Mouse (Mus musculus): ENCODE measurements at regions not wholly inside any gene's neighbourhood (a gene's known extent, or its start where the extent isn't known, plus 50 kb on each side); places are given as distances from the start of the nearest gene placed in this dataset.

DNA sequence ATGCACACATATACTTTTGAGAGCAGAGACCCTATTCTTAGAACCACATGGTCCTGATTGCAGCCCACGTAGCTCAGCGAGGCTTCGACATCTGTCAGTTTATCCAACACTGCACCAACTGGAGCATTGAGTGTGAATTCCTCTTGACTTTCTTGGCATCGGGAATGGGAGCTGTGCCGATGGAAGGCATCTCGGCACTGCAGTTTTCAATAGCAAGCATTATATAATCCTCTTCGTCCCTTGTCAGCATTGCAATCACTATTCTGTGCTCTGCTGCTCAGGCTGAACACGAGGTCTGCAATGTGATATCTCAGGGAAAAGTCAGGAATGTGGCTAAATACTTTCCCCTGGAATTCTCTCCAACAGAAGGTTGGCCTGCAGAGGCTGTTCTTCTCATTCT lies 224.6 kb downstream of the Lnpk start:
- DNase-seq (ENCODE audit: low spot score), result no peak

- no peak for DNase-seq (ENCODE audit: low spot score)
Observed at GRCm38 (mm10) chr2:74349809-74350208, 229.4 kb downstream of the Lnpk start.

- no peak for DNase-seq (ENCODE audit: low spot score)
Observed at GRCm38 (mm10) chr2:74306301-74306700, 272.9 kb downstream of the Lnpk start.

DNA sequence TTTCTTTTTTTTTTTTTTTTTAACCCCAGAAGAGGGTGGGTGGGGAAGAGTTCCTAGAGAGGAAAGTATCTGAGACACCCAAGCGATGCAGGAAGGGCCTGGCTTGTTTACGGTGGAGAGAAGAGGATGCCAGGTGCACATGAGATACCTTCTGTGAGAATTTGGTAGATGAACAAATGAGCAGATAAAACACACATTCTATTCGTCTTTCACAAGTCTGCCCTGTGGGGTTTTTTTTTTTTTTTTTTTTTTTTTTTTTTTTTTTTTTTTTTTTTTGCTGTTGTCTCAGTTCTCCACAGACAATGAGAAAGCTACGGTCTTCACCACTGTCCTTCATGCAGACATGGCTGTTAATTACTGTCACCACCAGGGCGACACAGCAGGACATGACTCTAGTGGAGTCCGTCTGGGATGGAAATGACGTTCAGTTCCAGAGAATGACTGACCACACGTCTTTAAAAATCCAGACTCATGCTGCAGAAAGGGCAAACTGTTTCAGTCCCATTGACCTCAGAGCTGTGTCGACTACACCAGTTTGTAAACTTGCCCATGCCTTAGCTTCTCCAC lies 278.3 kb downstream of the Lnpk start:
- DNase-seq (ENCODE audit: low spot score), result no peak

- DNase-seq (ENCODE audit: low spot score), result peak; percentile 45
Observed at GRCm38 (mm10) chr2:74300366-74300791, 278.9 kb downstream of the Lnpk start.

GRCm38 (mm10) chr2:74292641-74293040 lies 286.6 kb downstream of the Lnpk start:
- DNase-seq (ENCODE audit: low spot score), result no peak

GRCm38 (mm10) chr2:74291416-74292396 lies 287.5 kb downstream of the Lnpk start:
- DNase-seq (ENCODE audit: low spot score), result no peak

- no peak for DNase-seq (ENCODE audit: low spot score)
Observed at GRCm38 (mm10) chr2:74285624-74286023, 293.6 kb downstream of the Lnpk start.

DNA sequence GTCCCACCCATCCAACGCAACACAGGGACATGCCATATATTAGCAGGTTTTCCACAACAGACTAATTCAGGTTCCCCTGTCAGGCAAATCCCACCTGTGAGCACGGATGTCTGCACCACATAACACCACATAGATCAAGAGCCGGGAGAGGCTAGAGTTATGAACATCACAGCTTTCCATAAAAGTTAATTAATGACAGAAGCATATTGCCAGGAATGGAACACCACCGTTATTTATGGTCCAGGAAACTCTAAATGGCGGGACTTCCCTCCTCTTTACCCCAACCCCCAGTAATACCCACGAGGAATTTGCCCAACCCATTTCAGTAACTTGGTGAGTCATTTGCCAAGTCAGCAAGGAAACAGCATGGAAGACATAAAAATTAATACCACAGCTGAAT lies 314.3 kb downstream of the Lnpk start:
- DNase-seq (ENCODE audit: low spot score), result no peak

DNA sequence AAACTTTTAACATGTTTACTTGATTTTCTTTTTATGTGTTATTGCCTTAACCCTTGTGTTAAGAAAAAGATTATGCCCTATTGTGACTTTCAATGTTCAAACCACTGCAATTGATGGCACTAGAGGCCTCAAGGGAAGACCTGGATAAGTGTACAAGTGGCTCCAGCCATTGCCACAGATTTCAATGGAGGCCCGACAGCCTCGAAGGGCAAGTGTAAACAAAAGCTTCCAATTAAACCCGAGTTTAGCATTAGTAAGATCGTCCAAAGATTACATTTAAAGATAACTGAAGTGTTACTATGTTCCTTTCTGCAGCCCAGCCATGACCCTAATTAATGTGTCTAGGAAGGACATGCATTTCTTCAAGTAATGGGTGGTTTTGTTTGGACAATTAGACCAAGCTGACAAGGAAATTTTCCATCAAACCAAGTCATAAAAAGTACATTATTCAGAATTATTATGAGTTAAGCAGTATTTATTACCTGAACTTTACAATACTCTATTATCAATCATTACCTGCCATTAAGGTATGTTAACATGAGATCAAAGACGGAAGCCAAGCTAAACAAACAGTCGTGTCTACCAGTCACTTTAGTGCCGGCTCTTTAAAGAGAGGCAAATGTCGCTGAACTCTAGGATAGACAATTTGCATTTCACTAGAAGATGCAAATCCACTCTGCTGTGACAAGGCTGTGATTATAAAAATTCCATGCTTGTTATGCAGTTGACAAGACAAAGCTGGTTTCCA lies 322.0 kb downstream of the Lnpk start:
- DNase-seq (ENCODE audit: low spot score), result no peak

DNA sequence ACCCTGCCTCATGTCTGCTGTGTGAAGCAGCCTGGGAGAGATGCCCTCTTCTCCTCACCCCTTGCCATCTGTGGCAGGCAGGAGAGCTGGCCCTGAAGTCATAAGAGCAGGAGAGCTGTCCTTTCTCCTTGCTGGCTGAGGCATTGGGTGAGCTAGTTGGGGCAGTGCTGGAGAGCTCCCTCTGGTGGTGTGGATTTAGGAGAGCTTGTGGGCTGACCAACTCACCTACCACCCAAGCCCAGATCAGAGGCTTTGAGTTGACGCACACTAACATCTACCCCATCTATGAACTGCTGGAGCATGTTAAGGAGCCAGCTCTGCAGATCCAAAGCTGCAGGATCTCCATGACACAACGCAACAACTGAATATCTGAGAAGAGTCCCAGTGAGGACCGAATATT lies 331.7 kb downstream of the Lnpk start:
- DNase-seq (ENCODE audit: low spot score), result no peak

GRCm38 (mm10) chr2:74246631-74247030 lies 332.6 kb downstream of the Lnpk start:
- DNase-seq (ENCODE audit: low spot score), result no peak

DNA sequence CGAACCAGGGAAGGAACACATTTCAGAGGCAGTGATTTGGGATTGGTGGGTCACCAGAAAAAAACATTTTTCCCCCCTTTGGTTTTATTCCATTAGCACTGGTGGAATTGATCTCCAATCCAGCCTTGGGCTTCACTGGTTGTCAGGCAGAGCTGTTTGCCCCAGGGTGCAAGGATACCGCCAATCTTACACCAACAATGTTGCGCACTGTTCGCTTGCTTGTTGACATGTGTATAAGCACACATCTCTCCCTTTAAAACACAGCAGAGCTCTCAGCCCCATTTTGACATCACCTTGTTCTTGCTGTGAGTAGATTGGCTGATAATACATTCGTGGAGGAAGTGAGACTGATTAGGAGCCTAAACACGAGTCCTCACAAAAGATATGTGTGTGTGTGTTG lies 333.1 kb upstream of the Atp5g3 start:
- DNase-seq (ENCODE audit: low spot score), result no peak

DNA sequence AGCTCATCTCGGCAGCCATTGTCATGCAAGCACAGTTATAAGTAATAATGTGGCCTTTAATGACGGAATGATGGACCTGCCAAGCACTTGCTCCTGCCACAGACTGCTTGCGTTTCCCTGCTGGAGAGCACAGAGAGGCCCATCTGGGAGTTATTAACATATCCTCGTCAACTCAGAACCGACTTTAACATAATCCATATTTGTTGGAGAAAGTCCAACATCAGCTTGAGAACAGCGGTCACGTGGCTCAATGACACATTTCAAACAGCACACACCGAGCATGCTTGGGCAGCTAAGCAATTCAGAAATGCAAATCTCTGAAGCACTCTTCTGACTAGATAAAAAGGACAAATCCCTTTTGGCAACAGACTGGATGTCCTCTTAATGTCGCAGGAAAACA lies 332.7 kb upstream of the Atp5g3 start:
- DNase-seq (ENCODE audit: low spot score), result no peak

- DNase-seq (ENCODE audit: low spot score), result no peak
Observed at GRCm38 (mm10) chr2:74239586-74239985, 328.5 kb upstream of the Atp5g3 start.

DNA sequence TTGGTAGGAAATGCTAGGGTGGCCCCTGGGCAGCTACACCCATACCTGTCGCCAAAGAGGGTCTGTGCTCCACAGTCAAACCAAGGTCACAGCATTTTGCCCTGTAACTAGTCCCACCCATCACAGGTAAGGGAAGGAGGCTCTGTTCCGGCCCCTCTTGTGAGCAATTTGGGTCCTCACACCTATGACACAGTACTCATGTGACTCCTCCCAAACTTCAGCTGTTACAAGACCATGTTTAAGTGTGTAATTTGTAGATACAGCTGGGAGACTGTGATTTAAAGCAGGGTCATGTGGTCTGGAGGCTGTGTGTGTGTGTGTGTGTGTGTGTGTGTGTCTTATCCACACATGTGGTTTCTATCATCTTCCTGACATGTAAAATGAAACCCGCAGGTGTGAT lies 306.3 kb upstream of the Atp5g3 start:
- no peak for DNase-seq (ENCODE audit: low spot score)

DNA sequence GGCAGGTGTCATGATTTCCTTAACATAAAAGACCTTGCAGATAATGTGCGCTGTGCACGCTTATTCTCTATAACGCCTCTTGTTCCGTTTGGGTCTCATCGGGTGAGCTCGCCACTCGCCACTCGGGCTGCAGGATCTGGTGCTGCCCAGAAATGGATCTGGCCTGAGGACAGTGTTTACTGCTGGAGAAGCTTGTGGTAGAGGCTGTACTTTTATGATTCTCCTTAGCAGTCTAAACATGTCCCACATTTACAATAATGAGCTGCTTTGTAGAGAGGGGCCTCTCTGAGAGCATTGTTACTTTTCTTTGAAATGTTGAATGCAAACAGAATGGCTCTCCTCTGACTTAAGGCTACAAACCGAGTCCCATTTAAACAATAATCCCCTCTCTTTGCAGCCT lies 299.1 kb upstream of the Atp5g3 start:
- DNase-seq (ENCODE audit: low spot score), result no peak

DNA sequence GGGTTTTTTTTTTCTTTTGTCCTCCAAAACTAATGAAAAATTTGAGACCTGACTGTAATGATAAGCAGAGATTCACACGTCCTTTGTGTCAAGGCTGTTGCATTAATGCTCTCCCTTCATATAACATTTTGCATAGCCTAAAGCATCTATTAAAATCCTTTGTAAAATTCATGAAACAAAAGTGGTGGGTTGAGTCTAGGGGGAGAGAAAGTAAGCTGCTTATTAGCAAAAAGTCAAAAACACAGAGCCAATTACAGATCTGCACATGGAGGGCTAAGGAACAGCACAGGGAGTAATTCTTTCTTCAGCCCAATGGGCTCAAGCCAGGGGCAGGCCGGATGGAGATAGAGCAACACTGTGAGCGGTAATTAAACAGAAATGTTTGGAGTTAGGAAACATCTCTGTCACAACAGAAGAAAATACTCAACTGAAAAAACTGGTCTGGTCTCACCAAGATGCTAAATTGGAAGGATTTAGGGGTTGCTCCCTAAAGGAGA lies 298.3 kb upstream of the Atp5g3 start:
- no peak for DNase-seq (ENCODE audit: low spot score)

DNA sequence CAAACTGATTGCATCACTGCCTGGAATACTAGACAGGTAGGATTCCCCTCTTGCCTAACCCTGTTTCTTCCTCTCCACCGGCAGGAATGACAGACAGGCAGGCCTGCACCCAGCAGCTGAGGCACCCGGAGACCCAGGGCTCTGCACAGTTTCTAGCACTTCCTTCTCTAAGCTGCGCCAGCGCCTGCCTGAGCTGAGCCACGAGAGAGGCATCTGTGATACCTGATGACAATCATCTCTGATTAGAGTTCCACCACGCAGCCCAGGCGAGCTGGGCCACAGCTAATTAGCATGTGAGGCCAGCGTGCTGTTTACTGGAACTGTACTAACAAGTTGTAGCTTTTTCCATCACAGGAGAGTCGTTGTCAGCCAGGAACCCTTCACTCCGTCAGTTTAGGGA lies 296.3 kb upstream of the Atp5g3 start:
- DNase-seq (ENCODE audit: low spot score), result no peak

- DNase-seq (ENCODE audit: low spot score), result no peak
Observed at GRCm38 (mm10) chr2:74202776-74203175, 291.6 kb upstream of the Atp5g3 start.

- no peak for DNase-seq (ENCODE audit: low spot score)
Observed at GRCm38 (mm10) chr2:74201608-74202323, 290.6 kb upstream of the Atp5g3 start.

DNA sequence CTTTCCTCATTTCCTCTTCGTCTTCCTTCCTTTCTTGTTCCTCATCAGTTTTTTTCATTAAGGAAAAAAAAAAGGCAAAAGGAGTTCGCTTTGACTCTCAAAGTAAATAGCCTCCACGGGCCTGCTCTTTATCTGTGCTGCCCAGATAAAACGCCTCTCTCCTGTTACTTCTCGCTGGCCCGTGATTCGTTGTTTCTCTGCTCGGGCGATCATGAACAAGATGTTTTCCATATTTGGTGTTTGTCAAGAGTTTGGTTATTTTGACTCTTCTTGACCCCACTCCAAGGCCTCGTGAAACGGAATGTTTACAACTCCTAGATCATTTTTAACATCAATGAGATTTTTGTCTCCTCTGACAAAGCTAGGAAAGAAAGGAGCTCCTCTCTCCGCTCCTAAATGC lies 288.4 kb upstream of the Atp5g3 start:
- DNase-seq (ENCODE audit: low spot score), result no peak

Data from MN1 (cell line).